Mouse (Mus musculus) midbrain, embryonic 14.5 days (tissue): ENCODE measurements around the gene Gm17584. TPM values are rescaled to one million over a fixed set of nuclear protein-coding genes. Genes with fewer than 3 reads are reported as not detected.
"Not testable (repeated sequence)": the region's sequence is repeated elsewhere in the genome, so short reads cannot be mapped to it uniquely, and the experiment has no call there.

Source experiments
- ATAC-seq: fragments of 200-750 bp; cut with Nextera tagmentation; 2 replicates; pipeline ENCODE4 v1.8.0; 2017; ENCODE audit warnings: moderate number of reproducible peaks, moderate library complexity; ENCODE audit not compliant: low FRiP score, low TSS enrichment
- DNase-seq: peaks from one replicate; pipeline ENCODE4 v3.0.0-alpha.2; 2015
- H3K27ac ChIP-seq: fragments of 300-500 bp; sonication (generic); replicated peaks from 2 replicates; pipeline ENCODE4 v1.5.1; 2014; ENCODE audit warnings: mild to moderate bottlenecking, low read depth, low read length, moderate library complexity
- H3K27me3 ChIP-seq: fragments of 300-500 bp; sonication (generic); 2 replicates; pipeline ENCODE4 v1.6.1; 2014; ENCODE audit warnings: low read length, control low read depth, mixed read lengths; ENCODE audit not compliant: control insufficient read depth, insufficient read depth
- H3K36me3 ChIP-seq: fragments of 300-500 bp; sonication (generic); 2 replicates; pipeline ENCODE4 v1.6.1; 2014; ENCODE audit warnings: low read length, control low read depth; ENCODE audit not compliant: control insufficient read depth, insufficient read depth
- H3K4me1 ChIP-seq: fragments of 300-500 bp; sonication (generic); 2 replicates; pipeline ENCODE4 v1.6.1; 2014; ENCODE audit warnings: mild to moderate bottlenecking, antibody characterized with exemption, low read length, control low read depth; ENCODE audit not compliant: control insufficient read depth, insufficient read depth
- H3K4me2 ChIP-seq: fragments of 300-500 bp; sonication (generic); 2 replicates; pipeline ENCODE4 v1.6.1; 2014; ENCODE audit warnings: mild to moderate bottlenecking, low read length, moderate library complexity
- H3K4me3 ChIP-seq: fragments of 300-500 bp; sonication (generic); replicated peaks from 2 replicates; pipeline ENCODE4 v1.5.1; 2014; ENCODE audit warnings: low read depth, low read length
- H3K9ac ChIP-seq: fragments of 300-500 bp; sonication (generic); replicated peaks from 2 replicates; pipeline ENCODE4 v1.6.1; 2014; ENCODE audit warnings: mild to moderate bottlenecking, low read length, moderate library complexity
- H3K9me3 ChIP-seq: fragments of 300-500 bp; sonication (generic); 2 replicates; pipeline ENCODE4 v1.6.1; 2016; ENCODE audit warnings: low read length, control low read depth, mixed read lengths; ENCODE audit not compliant: control insufficient read depth
- WGBS: fragments of 180-500 bp; shearing (Covaris S2); extraction: QIAGEN DNeasy Blood & Tissue Kit; methylation state at CpG from one replicate; pipeline ENCODE4 v1.1.7; 2014; 5-methylcytosine and 5-hydroxymethylcytosine counted together
- polyA plus RNA-seq: library from polyadenylated mRNA; unstranded; fragments of >200 nt; fragmentation: Nextera tagmentation; extraction: Ambion mirVana; gene quantifications from 2 replicates; pipeline ENCODE4 v1.2.1, GENCODE M21; 2014

Gene Gm17584
- polyA plus RNA-seq = not detected in 2 replicates

DNA sequence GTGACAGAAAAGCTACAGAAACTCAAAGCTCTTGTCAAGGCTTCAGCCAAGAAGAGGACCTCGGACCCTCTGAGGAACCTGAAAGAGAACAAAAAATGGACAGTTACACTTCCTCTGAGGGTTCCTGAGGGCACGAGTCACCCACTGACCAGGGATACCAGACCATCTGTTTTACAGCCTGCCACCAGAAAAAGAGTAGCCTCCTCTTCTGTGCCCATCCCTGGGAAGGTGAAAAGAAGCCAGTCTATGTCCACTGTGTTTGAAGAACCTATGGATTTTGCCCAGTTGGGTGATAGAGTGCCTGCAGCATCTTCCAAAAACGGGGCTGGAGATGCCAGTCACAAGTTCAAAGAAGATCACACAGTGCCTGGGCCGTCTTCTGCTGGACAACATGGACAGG, at the start of gene Gm17584:
Gene Gm17584, plus strand, starts transcription at position 301 of the 400 bp plus-strand sequence.
- H3K4me2 ChIP-seq, H3K9me3 ChIP-seq, H3K9ac ChIP-seq, H3K4me3 ChIP-seq, H3K36me3 ChIP-seq, DNase-seq, H3K27me3 ChIP-seq, H3K4me1 ChIP-seq, H3K27ac ChIP-seq, ATAC-seq: not testable (repeated sequence)
- WGBS = no CpG with 5 or more reads among the region's 4 CpGs

Other genes with a start within 250 kb of the Gm17584 start
- gene Gm17469, start 129.3 kb downstream of the Gm17584 start, polyA plus RNA-seq = not detected in 2 replicates